Mouse (Mus musculus) myocyte (in vitro differentiated cells): Measurements from ENCODE around the gene Prg2. TPM values are rescaled to one million over a fixed set of nuclear protein-coding genes. Genes with fewer than 3 reads are reported as not detected.

Source experiments
- H3K27me3 ChIP-seq: one replicate; pipeline ENCODE4 v1.6.1; 2011; ENCODE audit not compliant: control insufficient read depth, insufficient read depth, insufficient read length
- H3K36me3 ChIP-seq: one replicate; pipeline ENCODE4 v1.6.1; 2011; ENCODE audit not compliant: control insufficient read depth, insufficient read depth
- H3K4me2 ChIP-seq: one replicate; pipeline ENCODE4 v1.6.1; 2011; ENCODE audit warnings: low read depth, control low read depth
- H3K4me3 ChIP-seq: one replicate; pipeline ENCODE4 v1.5.1; 2011; ENCODE audit warnings: mild to moderate bottlenecking, control low read depth, moderate library complexity
- H3K79me2 ChIP-seq: one replicate; pipeline ENCODE4 v1.6.1; 2011; ENCODE audit not compliant: control insufficient read depth, insufficient read depth
- H3ac ChIP-seq: one replicate; pipeline ENCODE4 v1.6.1; 2011; ENCODE audit not compliant: control insufficient read depth, insufficient read length
- CEBPB ChIP-seq: IDR thresholded peaks from 2 replicates; pipeline ENCODE4 v1.6.1; 2011; ENCODE audit warnings: mild to moderate bottlenecking, moderate library complexity; ENCODE audit not compliant: poor library complexity, insufficient read depth, severe bottlenecking
- E2F4 ChIP-seq: IDR thresholded peaks from one replicate; pipeline ENCODE4 v1.6.1; 2011; ENCODE audit warnings: mild to moderate bottlenecking, control low read depth, moderate library complexity; ENCODE audit not compliant: insufficient read depth
- MAX ChIP-seq: IDR thresholded peaks from one replicate; pipeline ENCODE4 v1.6.1; 2011; ENCODE audit warnings: low read depth, mild to moderate bottlenecking, control low read depth
- MYOD1 ChIP-seq, 3 experiments: IDR thresholded peaks; one replicate each; pipeline ENCODE4 v1.6.1; 2011; ENCODE audit warnings: control low read depth in 2 of 3, low read depth in 2 of 3, mild to moderate bottlenecking in 2 of 3, moderate library complexity in 1 of 3; ENCODE audit not compliant: insufficient read length in 2 of 3, control insufficient read depth in 1 of 3
- MYOG ChIP-seq, 3 experiments: IDR thresholded peaks; one replicate each; pipeline ENCODE4 v1.6.1; 2011; ENCODE audit warnings: control low read depth in 2 of 3, low read depth in 2 of 3, mild to moderate bottlenecking in 2 of 3; ENCODE audit not compliant: insufficient read length in 2 of 3, control insufficient read depth in 1 of 3, insufficient read depth in 1 of 3
- POLR2A ChIP-seq: IDR thresholded peaks from one replicate; pipeline ENCODE4 v1.6.1; 2011; ENCODE audit warnings: low read depth, mild to moderate bottlenecking, control low read depth, moderate library complexity; ENCODE audit not compliant: insufficient read length
- POLR2AphosphoS2 ChIP-seq: IDR thresholded peaks from one replicate; pipeline ENCODE4 v1.6.1; 2011; ENCODE audit warnings: low read depth, control low read depth; ENCODE audit not compliant: insufficient read length
- REST ChIP-seq: IDR thresholded peaks from one replicate; pipeline ENCODE4 v1.6.1; 2011; ENCODE audit warnings: mild to moderate bottlenecking, control low read depth, moderate library complexity; ENCODE audit not compliant: insufficient read depth, insufficient read length
- SRF ChIP-seq: IDR thresholded peaks from one replicate; pipeline ENCODE4 v1.6.1; 2011; ENCODE audit warnings: low read depth; ENCODE audit not compliant: control insufficient read depth, insufficient read length
- TCF12 ChIP-seq: IDR thresholded peaks from one replicate; pipeline ENCODE4 v1.6.1; 2011; ENCODE audit warnings: mild to moderate bottlenecking, control low read depth; ENCODE audit not compliant: poor library complexity, insufficient read depth, severe bottlenecking
- TCF3 ChIP-seq: IDR thresholded peaks from one replicate; pipeline ENCODE4 v1.6.1; 2011; ENCODE audit warnings: low read depth, control low read depth; ENCODE audit not compliant: insufficient read length
- USF1 ChIP-seq: IDR thresholded peaks from one replicate; pipeline ENCODE4 v1.6.1; 2011; ENCODE audit warnings: low read depth, mild to moderate bottlenecking, control low read depth, moderate library complexity
- polyA plus RNA-seq: library from polyadenylated mRNA; unstranded; fragments of >200 nt; fragmentation: generic; extraction: Trizol; gene quantifications from one replicate; pipeline ENCODE4 v1.2.1, GENCODE M21; 2012; ENCODE audit warnings: missing spikeins

The Prg2 gene
- polyA plus RNA-seq, 1 experiment = not detected

GRCm38 (mm10) chr2:84996376-84996775 is 16.1 kb downstream of the Prg2 start:
- TF ChIP-seq MAX (no peak), POLR2AphosphoS2 (no peak), POLR2A (no peak), REST (no peak), TCF3 (no peak), E2F4 (no peak), MYOG (IDR thresholded peaks at IDR 0.05; ENCODE audit: control insufficient read depth in 1 of 3, insufficient read depth in 1 of 3, insufficient read length in 2 of 3, low read depth in 2 of 3) (no peak), SRF (no peak), TCF12 (no peak), USF1 (no peak), CEBPB (no peak), MYOD1 (IDR thresholded peaks at IDR 0.05; ENCODE audit: control insufficient read depth in 1 of 3, insufficient read length in 2 of 3, low read depth in 2 of 3) (no peak)
- Histone ChIP-seq H3K79me2 (no peaks in the 10 kb centered on the region), H3K27me3 (no peaks in the 10 kb centered on the region), H3K4me3 (no peak overlapping the region), H3K4me2 (no peak overlapping the region), H3K36me3 (no peaks in the 10 kb centered on the region), H3ac (no peak overlapping the region)

GRCm38 (mm10) chr2:84999486-85000181 is 19.4 kb downstream of the Prg2 start:
- no peak for TF ChIP-seq TCF12
- TF ChIP-seq SRF = no peak
- TF ChIP-seq USF1 = no peak
- no peak for TF ChIP-seq POLR2AphosphoS2
- no peak for TF ChIP-seq TCF3
- no peak for TF ChIP-seq E2F4
- TF ChIP-seq MAX = no peak
- TF ChIP-seq POLR2A = no peak
- TF ChIP-seq MYOD1 (IDR thresholded peaks at IDR 0.05; ENCODE audit: control insufficient read depth in 1 of 3, insufficient read length in 2 of 3, low read depth in 2 of 3) = no peak
- no peak for TF ChIP-seq CEBPB
- TF ChIP-seq MYOG (IDR thresholded peaks at IDR 0.05; ENCODE audit: control insufficient read depth in 1 of 3, insufficient read depth in 1 of 3, insufficient read length in 2 of 3, low read depth in 2 of 3) = no peak
- TF ChIP-seq REST = no peak

GRCm38 (mm10) chr2:85001497-85001896 is 21.2 kb downstream of the Prg2 start:
- no peaks in the 10 kb centered on the region for H3K27me3 ChIP-seq

More at GRCm38 (mm10) chr2:84999486-85000181, 19.4 kb downstream of the Prg2 start:
- no peaks in the 10 kb centered on the region for H3K36me3 ChIP-seq
- H3K4me2 ChIP-seq = no peak overlapping the region
- no peak overlapping the region for H3ac ChIP-seq
- H3K4me3 ChIP-seq = no peak overlapping the region
- no peaks in the 10 kb centered on the region for H3K79me2 ChIP-seq
- H3K27me3 ChIP-seq = no peaks in the 10 kb centered on the region

GRCm38 (mm10) chr2:85002575-85002974 is 22.3 kb downstream of the Prg2 start:
- no peaks in the 10 kb centered on the region for H3K36me3 ChIP-seq
- TF ChIP-seq POLR2A (no peak), POLR2AphosphoS2 (no peak), TCF3 (no peak), CEBPB (no peak), MAX (no peak), E2F4 (no peak), USF1 (no peak), REST (no peak), MYOD1 (IDR thresholded peaks at IDR 0.05; ENCODE audit: control insufficient read depth in 1 of 3, insufficient read length in 2 of 3, low read depth in 2 of 3) (no peak), SRF (no peak), TCF12 (no peak), MYOG (IDR thresholded peaks at IDR 0.05; ENCODE audit: control insufficient read depth in 1 of 3, insufficient read depth in 1 of 3, insufficient read length in 2 of 3, low read depth in 2 of 3) (no peak)
- H3ac ChIP-seq = no peak overlapping the region
- no peak overlapping the region for H3K4me3 ChIP-seq
- H3K27me3 ChIP-seq = no peaks in the 10 kb centered on the region
- no peaks in the 10 kb centered on the region for H3K79me2 ChIP-seq
- no peak overlapping the region for H3K4me2 ChIP-seq

More at GRCm38 (mm10) chr2:85001497-85001896, 21.2 kb downstream of the Prg2 start:
- H3K36me3 ChIP-seq = no peaks in the 10 kb centered on the region
- peak overlapping the region; percentile 53 for H3K4me2 ChIP-seq
- no peak overlapping the region for H3ac ChIP-seq
- H3K4me3 ChIP-seq = no peak overlapping the region
- TF ChIP-seq SRF (no peak), POLR2AphosphoS2 (no peak), POLR2A (no peak), TCF12 (no peak), CEBPB (no peak), USF1 (no peak), E2F4 (no peak), MYOD1 (IDR thresholded peaks at IDR 0.05; ENCODE audit: control insufficient read depth in 1 of 3, insufficient read length in 2 of 3, low read depth in 2 of 3) (no peak), MYOG (IDR thresholded peaks at IDR 0.05; ENCODE audit: control insufficient read depth in 1 of 3, insufficient read depth in 1 of 3, insufficient read length in 2 of 3, low read depth in 2 of 3) (no peak), MAX (no peak), TCF3 (no peak), REST (no peak)
- H3K79me2 ChIP-seq = no peaks in the 10 kb centered on the region
